Mouse (Mus musculus) heart, embryonic 13.5 days (tissue): ENCODE results near the gene Emilin1. TPM values are rescaled to one million over a fixed set of nuclear protein-coding genes. Genes with fewer than 3 reads are reported as not detected.

Source experiments
- ATAC-seq: fragments of 200-750 bp; cut with Nextera tagmentation; 2 replicates; pipeline ENCODE4 v1.8.0; 2017; ENCODE audit warnings: moderate TSS enrichment; ENCODE audit not compliant: insufficient number of reproducible peaks, low FRiP score, low TSS enrichment; ENCODE audit errors: extremely low read depth
- H3K27ac ChIP-seq: fragments of 300-500 bp; sonication (generic); replicated peaks from 2 replicates; pipeline ENCODE4 v1.5.1; 2015; ENCODE audit warnings: moderate library complexity, mild to moderate bottlenecking, inconsistent platforms
- H3K27me3 ChIP-seq: fragments of 300-500 bp; sonication (generic); replicated peaks from 2 replicates; pipeline ENCODE4 v1.6.1; 2015; ENCODE audit warnings: mild to moderate bottlenecking, inconsistent platforms
- H3K36me3 ChIP-seq: fragments of 300-500 bp; sonication (generic); 2 replicates; pipeline ENCODE4 v1.6.1; 2015; ENCODE audit warnings: mild to moderate bottlenecking, inconsistent platforms
- H3K4me1 ChIP-seq: fragments of 300-500 bp; sonication (generic); 2 replicates; pipeline ENCODE4 v1.6.1; 2015; ENCODE audit warnings: inconsistent platforms
- H3K4me2 ChIP-seq: fragments of 300-500 bp; sonication (generic); 2 replicates; pipeline ENCODE4 v1.6.1; 2015; ENCODE audit warnings: inconsistent platforms, mild to moderate bottlenecking, moderate library complexity
- H3K4me3 ChIP-seq: fragments of 300-500 bp; sonication (generic); 2 replicates; pipeline ENCODE4 v1.5.1; 2015; ENCODE audit warnings: moderate library complexity, mild to moderate bottlenecking, inconsistent platforms
- H3K9ac ChIP-seq: fragments of 300-500 bp; sonication (generic); 2 replicates; pipeline ENCODE4 v1.6.1; 2015; ENCODE audit warnings: inconsistent platforms, mild to moderate bottlenecking, moderate library complexity
- H3K9me3 ChIP-seq: fragments of 300-500 bp; sonication (generic); 2 replicates; pipeline ENCODE4 v1.6.1; 2016; ENCODE audit warnings: inconsistent platforms
- WGBS: fragments of 180-500 bp; shearing (Covaris S2); methylation state at CpG from one replicate; pipeline ENCODE4 v1.1.7; 2015; ENCODE audit warnings: mixed read lengths; 5-methylcytosine and 5-hydroxymethylcytosine counted together
- polyA plus RNA-seq: library from polyadenylated mRNA; unstranded; fragments of >200 nt; fragmentation: Nextera tagmentation; extraction: Ambion mirVana; gene quantifications from 2 replicates; pipeline ENCODE4 v1.2.1, GENCODE M21; 2015

Gene Emilin1
- polyA plus RNA-seq, 1 experiment from 2014 or later = 168 TPM

DNA sequence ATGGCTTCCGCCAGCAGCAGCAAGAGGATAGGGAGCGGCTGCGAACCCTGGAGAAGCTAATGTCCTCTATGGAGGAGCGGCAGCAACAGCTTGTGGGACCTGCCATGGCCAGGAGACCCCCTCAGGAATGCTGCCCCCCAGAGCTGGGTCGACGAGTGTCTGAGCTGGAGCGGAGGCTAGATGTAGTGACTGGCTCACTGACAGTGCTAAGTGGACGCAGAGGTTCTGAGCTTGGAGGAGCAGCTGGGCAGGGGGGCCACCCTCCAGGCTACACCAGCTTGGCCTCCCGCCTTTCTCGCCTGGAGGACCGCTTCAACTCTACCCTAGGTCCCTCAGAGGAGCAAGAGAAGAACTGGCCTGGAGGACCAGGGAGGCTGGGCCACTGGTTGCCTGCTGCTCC is 4.1 kb downstream of the Emilin1 start:
- no peak for ATAC-seq
- no peaks in the 10 kb centered on the region for H3K9me3 ChIP-seq
- H3K4me2 ChIP-seq = no peak overlapping the region
- peaks cover 76% of the 10 kb centered on the region for H3K4me1 ChIP-seq
- H3K27ac ChIP-seq = no peak overlapping the region
- 81% methylated on average over 11 of the region's 11 CpGs for WGBS
- H3K9ac ChIP-seq = peak overlapping the region; percentile 41
- H3K27me3 ChIP-seq = no peaks in the 10 kb centered on the region
- H3K4me3 ChIP-seq = no peak overlapping the region
- H3K36me3 ChIP-seq = peaks cover 46% of the 10 kb centered on the region

DNA sequence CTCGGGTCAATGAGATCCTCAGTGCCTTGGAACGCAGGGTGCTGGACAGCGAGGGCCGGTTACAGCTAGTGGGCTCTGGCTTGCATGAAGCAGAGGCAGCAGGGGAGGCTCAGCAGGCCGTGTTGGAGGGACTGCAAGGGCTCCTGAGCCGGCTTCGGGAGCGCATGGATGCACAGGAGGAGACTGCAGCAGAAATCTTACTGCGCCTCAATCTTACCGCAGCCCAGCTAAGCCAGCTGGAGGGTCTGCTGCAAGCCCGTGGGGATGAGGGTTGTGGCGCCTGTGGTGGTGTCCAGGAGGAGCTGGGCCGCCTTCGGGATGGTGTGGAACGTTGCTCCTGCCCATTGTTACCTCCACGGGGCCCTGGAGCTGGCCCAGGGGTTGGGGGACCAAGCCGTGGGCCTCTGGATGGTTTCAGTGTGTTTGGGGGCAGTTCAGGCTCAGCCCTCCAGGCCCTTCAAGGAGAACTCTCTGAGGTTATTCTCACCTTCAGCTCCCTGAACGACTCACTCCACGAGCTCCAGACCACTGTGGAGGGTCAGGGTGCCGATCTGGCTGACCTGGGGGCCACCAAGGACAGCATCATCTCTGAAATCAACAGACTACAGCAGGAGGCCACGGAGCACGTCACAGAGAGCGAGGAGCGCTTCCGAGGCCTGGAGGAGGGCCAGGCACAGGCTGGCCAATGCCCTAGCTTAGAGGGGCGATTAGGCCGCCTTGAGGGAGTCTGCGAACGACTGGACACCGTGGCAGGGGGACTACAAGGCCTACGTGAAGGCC is 4.9 kb downstream of the Emilin1 start:
- WGBS = 86% methylated on average over 31 of the region's 31 CpGs
- no peak overlapping the region for H3K27ac ChIP-seq
- peaks cover 46% of the 10 kb centered on the region for H3K36me3 ChIP-seq
- ATAC-seq = no peak
- no peak overlapping the region for H3K4me3 ChIP-seq
- H3K9ac ChIP-seq = peak overlapping the region; percentile 41; the same call in 1 of the 2 replicates
- H3K27me3 ChIP-seq = no peaks in the 10 kb centered on the region
- no peaks in the 10 kb centered on the region for H3K9me3 ChIP-seq
- peaks cover 76% of the 10 kb centered on the region for H3K4me1 ChIP-seq
- H3K4me2 ChIP-seq = no peak overlapping the region

DNA sequence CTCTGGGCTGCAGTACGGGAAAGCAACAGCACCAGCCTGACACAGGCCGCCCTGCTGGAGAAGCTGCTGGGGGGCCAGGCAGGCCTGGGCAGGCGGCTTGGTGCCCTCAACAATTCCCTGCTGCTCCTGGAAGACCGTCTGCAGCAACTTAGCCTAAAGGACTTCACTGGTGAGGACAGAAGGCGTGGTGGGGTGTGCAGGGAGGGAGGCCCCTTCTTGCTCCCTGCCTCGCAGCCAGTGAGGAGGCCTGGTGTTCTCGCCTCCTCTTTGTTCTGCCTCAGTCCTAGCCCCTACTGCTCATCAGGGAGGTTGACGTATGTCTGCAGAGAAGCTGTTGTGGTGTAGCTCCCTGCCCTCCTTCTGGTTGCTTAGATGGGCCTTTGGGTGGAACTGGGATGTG is 5.5 kb downstream of the Emilin1 start:
- no peak overlapping the region for H3K27ac ChIP-seq
- 0 out of 2 replicates have a peak overlapping the region, but pooled peaks have one; percentile 14 for H3K9ac ChIP-seq
- H3K27me3 ChIP-seq = no peaks in the 10 kb centered on the region
- H3K36me3 ChIP-seq = peaks cover 46% of the 10 kb centered on the region
- H3K9me3 ChIP-seq = no peaks in the 10 kb centered on the region
- ATAC-seq = no peak
- no peak overlapping the region for H3K4me2 ChIP-seq
- 79% methylated on average over 8 of the region's 8 CpGs for WGBS
- peaks cover 73% of the 10 kb centered on the region for H3K4me1 ChIP-seq
- H3K4me3 ChIP-seq = no peak overlapping the region

DNA sequence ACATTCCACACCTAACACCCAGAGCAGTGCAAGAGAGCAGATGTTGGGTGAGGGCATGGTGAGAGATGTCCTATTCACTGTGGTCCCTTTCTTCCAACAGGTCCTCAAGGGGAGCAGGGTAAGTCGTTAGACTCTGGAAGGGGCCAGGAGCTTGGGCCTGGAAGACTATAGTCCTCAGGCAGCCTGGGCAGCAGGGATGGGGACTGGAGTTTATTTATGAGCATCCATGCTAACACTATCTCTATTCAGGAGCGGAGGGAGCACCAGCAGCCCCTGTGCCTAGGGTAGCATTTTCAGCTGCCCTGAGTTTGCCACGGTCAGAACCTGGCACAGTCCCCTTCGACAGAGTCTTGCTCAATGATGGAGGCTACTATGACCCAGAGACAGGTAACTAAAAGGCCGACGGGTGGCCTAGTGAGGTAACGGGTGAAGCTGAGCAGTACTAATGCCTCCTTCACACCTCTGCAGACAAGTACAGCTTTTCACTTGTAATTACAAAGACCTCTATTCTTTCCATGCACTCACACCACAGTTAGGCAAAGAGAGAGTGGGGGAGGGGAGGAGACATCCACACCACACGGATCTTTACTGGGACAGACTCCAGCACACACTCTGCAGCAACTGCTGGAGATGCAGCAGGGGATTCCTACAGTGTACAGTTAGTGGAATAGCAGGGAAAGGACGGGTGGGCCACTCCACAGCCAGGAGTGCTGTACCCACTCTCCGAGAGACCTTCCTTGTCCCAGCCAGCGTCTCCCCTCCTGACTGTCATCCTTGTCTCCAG is 6.8 kb downstream of the Emilin1 start:
- H3K4me2 ChIP-seq = peak overlapping the region; percentile 79; the same call in 1 of the 2 replicates
- ATAC-seq = no peak
- no peaks in the 10 kb centered on the region for H3K9me3 ChIP-seq
- no peak overlapping the region for H3K27ac ChIP-seq
- 67% methylated on average over 11 of the region's 11 CpGs for WGBS
- H3K36me3 ChIP-seq = peaks cover 46% of the 10 kb centered on the region
- H3K27me3 ChIP-seq = no peaks in the 10 kb centered on the region; the same call in 1 of the 2 replicates
- H3K4me3 ChIP-seq = no peak overlapping the region
- peaks cover 60% of the 10 kb centered on the region for H3K4me1 ChIP-seq
- peak overlapping the region; percentile 15; the same call in 1 of the 2 replicates for H3K9ac ChIP-seq

- peaks cover 54% of the 10 kb centered on the region for H3K4me1 ChIP-seq
- H3K4me2 ChIP-seq = peak overlapping the region; percentile 79
- WGBS = 61% methylated on average over 19 of the region's 19 CpGs
- ATAC-seq = no peak
- 0 out of 2 replicates have a peak overlapping the region, but pooled peaks have one; percentile 64 for H3K4me3 ChIP-seq
- H3K36me3 ChIP-seq = peaks cover 46% of the 10 kb centered on the region
- no peaks in the 10 kb centered on the region for H3K9me3 ChIP-seq
- H3K27me3 ChIP-seq = peaks cover 2% of the 10 kb centered on the region; the same call in 1 of the 2 replicates
- no peak overlapping the region for H3K27ac ChIP-seq
- peak overlapping the region; percentile 61; the same call in 1 of the 2 replicates for H3K9ac ChIP-seq
Measured at GRCm38 (mm10) chr5:30920621-30921020, 7.4 kb downstream of the Emilin1 start.

DNA sequence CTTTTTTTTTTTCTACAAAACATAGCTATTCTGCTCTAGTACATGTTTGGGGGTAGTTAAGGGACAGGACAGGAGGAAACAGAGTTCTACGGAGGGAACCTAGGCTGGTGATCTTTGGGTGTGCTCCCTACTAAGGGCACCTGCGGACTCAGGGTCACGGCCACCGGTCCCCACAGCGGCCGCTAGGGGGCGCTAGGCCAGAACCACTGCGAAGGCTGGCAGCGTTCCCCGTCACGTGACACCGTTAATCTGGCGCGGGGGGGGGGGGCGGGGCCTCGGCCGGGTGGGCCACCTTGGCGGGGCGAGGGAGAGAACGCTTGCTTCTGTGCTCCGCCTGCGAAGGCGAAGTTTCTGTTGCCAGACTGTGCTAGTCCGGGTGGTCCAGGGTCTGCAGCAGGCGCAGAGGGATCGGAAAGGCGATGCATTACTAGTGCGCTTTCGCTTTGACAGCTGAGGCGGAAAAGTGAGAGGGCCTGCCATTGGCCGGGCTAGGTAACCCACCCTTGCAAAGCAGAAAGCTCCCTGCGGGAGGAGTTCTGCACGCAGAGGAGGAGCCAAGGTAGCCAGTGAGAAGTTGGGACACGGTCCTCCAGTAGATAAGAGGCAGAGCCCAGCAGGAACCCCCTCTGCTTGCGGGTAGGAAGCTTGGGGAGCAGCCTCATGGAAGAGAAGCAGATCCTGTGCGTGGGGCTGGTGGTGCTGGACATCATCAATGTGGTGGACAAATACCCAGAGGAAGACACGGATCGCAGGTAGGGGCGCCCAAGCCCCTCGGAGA is 8.2 kb downstream of the Emilin1 start, which contains the start of gene Khk:
Khk (plus strand) TSS at position 176 of the 778 bp plus-strand sequence.
- Histone ChIP-seq H3K27me3 (peaks cover 2% of the 10 kb centered on the region; the same call in 1 of the 2 replicates), H3K27ac (peak within 1 kb of the TSS; percentile 81), H3K4me1 (peaks cover 46% of the 10 kb centered on the region), H3K36me3 (peaks cover 46% of the 10 kb centered on the region), H3K9me3 (no peaks in the 10 kb centered on the region), H3K4me2 (peak within 1 kb of the TSS; percentile 79), H3K4me3 (peak within 1 kb of the TSS; percentile 64), H3K9ac (peak within 1 kb of the TSS; percentile 81)
- peak; percentile 72 for ATAC-seq
- WGBS = under 1% methylated on average over 39 of the region's 40 CpGs

GRCm38 (mm10) chr5:30922581-30923041 is 9.4 kb downstream of the Emilin1 start:
- H3K9ac ChIP-seq = peak overlapping the region; percentile 81
- WGBS = 44% methylated on average over 10 of the region's 10 CpGs
- peak overlapping the region; percentile 64 for H3K4me3 ChIP-seq
- H3K36me3 ChIP-seq = peaks cover 35% of the 10 kb centered on the region
- H3K4me2 ChIP-seq = peak overlapping the region; percentile 79
- H3K27me3 ChIP-seq = peaks cover 2% of the 10 kb centered on the region; the same call in 1 of the 2 replicates
- no peaks in the 10 kb centered on the region for H3K9me3 ChIP-seq
- peaks cover 35% of the 10 kb centered on the region for H3K4me1 ChIP-seq
- H3K27ac ChIP-seq = peak overlapping the region; percentile 81
- ATAC-seq = no peak

- 74% methylated on average over 6 of the region's 6 CpGs for WGBS
- Histone ChIP-seq H3K9me3 (no peaks in the 10 kb centered on the region), H3K27me3 (peaks cover 2% of the 10 kb centered on the region; the same call in 1 of the 2 replicates), H3K4me2 (peak overlapping the region; percentile 79), H3K4me3 (peak overlapping the region; percentile 64; the same call in 1 of the 2 replicates), H3K36me3 (peaks cover 30% of the 10 kb centered on the region), H3K9ac (peak overlapping the region; percentile 81; the same call in 1 of the 2 replicates), H3K27ac (no peak overlapping the region), H3K4me1 (peaks cover 36% of the 10 kb centered on the region)
- no peak for ATAC-seq
Measured at GRCm38 (mm10) chr5:30923119-30923518, 9.9 kb downstream of the Emilin1 start.

GRCm38 (mm10) chr5:30924614-30925013 is 11.4 kb downstream of the Emilin1 start:
- H3K4me3 ChIP-seq = no peak overlapping the region
- H3K4me1 ChIP-seq = peaks cover 34% of the 10 kb centered on the region
- WGBS = 82% methylated on average over 8 of the region's 8 CpGs
- no peak overlapping the region for H3K9ac ChIP-seq
- no peak overlapping the region for H3K27ac ChIP-seq
- no peaks in the 10 kb centered on the region for H3K9me3 ChIP-seq
- ATAC-seq = no peak
- H3K36me3 ChIP-seq = peaks cover 15% of the 10 kb centered on the region
- no peak overlapping the region for H3K4me2 ChIP-seq
- peaks cover 2% of the 10 kb centered on the region; the same call in 1 of the 2 replicates for H3K27me3 ChIP-seq

DNA sequence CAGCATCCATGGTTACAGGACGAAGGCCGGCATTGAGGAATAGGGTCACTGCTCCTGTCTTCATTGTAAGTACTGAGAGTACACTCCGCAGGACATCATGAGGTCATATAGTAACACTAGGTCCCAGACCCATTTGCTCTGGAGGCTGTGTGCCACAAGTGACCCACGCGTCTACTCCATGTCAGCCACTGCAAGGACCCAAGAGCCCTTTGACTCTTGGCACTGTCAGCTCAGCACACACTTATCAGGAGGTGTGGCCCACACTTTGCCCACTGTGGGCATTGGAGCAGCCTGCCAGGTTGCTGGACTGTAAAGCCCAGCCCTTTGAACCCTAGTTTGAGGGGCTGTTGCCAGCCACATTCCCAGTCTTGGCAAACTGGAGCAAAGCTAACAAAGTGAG is 12.0 kb downstream of the Emilin1 start:
- Histone ChIP-seq H3K27me3 (peaks cover 2% of the 10 kb centered on the region; the same call in 1 of the 2 replicates), H3K4me2 (no peak overlapping the region), H3K9ac (no peak overlapping the region), H3K4me3 (no peak overlapping the region), H3K4me1 (peaks cover 34% of the 10 kb centered on the region), H3K27ac (no peak overlapping the region), H3K36me3 (peaks cover 10% of the 10 kb centered on the region; the same call in 1 of the 2 replicates), H3K9me3 (no peaks in the 10 kb centered on the region)
- WGBS = 92% methylated on average over 5 of the region's 5 CpGs
- ATAC-seq = no peak
